Mouse (Mus musculus) natural killer cell, adult 2 months (primary cell): ENCODE measurements around the gene Gm49322.

Experiments
- DNase-seq, 2 experiments: peaks; one replicate each; pipeline ENCODE4 v3.0.0; 2022; ENCODE audit warnings: low spot score in 2 of 2

Gm49322 gene

GRCm38 (mm10) chr10:80584045-80584488 is 21.8 kb upstream of the Gm49322 start:
- no peak for DNase-seq

GRCm38 (mm10) chr10:80584642-80585552 is 20.9 kb upstream of the Gm49322 start:
- DNase-seq = no peak

- DNase-seq = no peak
Measured at GRCm38 (mm10) chr10:80585581-80585980, 20.2 kb upstream of the Gm49322 start.

- no peak for DNase-seq
Measured at GRCm38 (mm10) chr10:80586407-80587304, 19.2 kb upstream of the Gm49322 start.

- no peak for DNase-seq
Measured at GRCm38 (mm10) chr10:80587305-80587657, 18.5 kb upstream of the Gm49322 start.

GRCm38 (mm10) chr10:80589127-80589878 is 16.5 kb upstream of the Gm49322 start:
- DNase-seq = peak in 1 of 2 experiments; percentile 74

- peak; percentile 95 to 97 for DNase-seq
Measured at GRCm38 (mm10) chr10:80589879-80590854, 15.7 kb upstream of the Gm49322 start, which contains the start of gene Abhd17a. Gene Abhd17a, minus strand, starts transcription at chr10:80590341.

- DNase-seq = no peak
Measured at GRCm38 (mm10) chr10:80596318-80596717, 9.5 kb upstream of the Gm49322 start.

GRCm38 (mm10) chr10:80602698-80603325 is 3.0 kb upstream of the Gm49322 start, which contains the start of the genes Scamp4 and Adat3:
Gene Scamp4, plus strand, starts transcription at chr10:80602872.
Gene Adat3, plus strand, starts transcription at chr10:80602880.
- peak; percentile 92 to 95 for DNase-seq

GRCm38 (mm10) chr10:80603364-80603763 is 2.5 kb upstream of the Gm49322 start:
- no peak for DNase-seq

GRCm38 (mm10) chr10:80604001-80604509 is 1.8 kb upstream of the Gm49322 start:
- peak in 1 of 2 experiments; percentile 61 for DNase-seq

GRCm38 (mm10) chr10:80604988-80605387 is 833 bp upstream of the Gm49322 start:
- no peak for DNase-seq

GRCm38 (mm10) chr10:80606306-80606705 is 485 bp downstream of the Gm49322 start:
- no peak for DNase-seq

GRCm38 (mm10) chr10:80606737-80607350 is 1.0 kb downstream of the Gm49322 start:
- DNase-seq = no peak

GRCm38 (mm10) chr10:80608435-80608834 is 2.6 kb downstream of the Gm49322 start:
- DNase-seq = no peak

GRCm38 (mm10) chr10:80609269-80609924 is 3.6 kb downstream of the Gm49322 start:
- DNase-seq = no peak

- no peak for DNase-seq
Measured at GRCm38 (mm10) chr10:80610116-80610785, 4.4 kb downstream of the Gm49322 start.

- DNase-seq = peak; percentile 57 to 67
Measured at GRCm38 (mm10) chr10:80611024-80611423, 5.2 kb downstream of the Gm49322 start.
